Mouse (Mus musculus): ENCODE measurements around the gene Gm21885.

Gm21885 gene

DNA sequence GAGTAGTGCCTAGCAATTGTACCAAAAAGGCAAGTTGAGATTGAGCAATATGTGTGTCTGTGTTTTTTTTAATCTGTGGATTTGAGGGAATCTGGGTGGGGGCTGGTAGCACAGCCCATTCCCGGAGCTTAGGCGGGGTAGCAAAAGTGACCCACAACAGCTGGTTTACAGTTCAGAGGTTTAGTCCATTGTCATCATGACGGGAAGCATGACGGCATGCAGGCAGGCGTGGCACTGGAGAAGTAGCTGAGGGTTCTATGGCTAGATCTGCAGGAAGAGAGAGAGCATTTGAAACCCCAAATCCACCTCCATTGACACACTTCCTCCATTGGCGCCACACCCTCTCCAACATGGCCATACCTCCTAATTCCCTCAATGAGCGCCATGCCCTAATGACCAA lies 11.8 kb upstream of the Gm21885 start:
- no peak for DNase-seq

DNA sequence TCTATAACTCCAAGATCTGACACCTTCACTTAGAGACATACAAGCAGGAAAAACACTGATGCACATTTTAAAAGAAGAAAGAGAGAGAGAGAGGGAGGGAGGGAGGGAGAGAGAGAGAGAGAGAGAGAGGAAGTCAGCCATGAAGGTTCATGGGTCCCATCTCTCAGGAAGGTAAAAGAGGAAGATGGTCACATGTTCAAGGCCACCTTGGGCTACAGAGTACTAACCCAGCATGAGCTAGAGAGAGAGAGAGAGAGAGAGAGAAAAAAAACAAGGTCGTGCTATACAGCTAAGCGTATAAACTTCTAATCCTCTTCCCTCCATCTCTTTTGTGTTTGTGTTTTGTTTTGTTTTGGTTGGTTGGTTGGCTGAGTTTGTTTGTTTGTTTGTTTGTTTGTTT lies 10.7 kb upstream of the Gm21885 start:
- DNase-seq = no peak

DNA sequence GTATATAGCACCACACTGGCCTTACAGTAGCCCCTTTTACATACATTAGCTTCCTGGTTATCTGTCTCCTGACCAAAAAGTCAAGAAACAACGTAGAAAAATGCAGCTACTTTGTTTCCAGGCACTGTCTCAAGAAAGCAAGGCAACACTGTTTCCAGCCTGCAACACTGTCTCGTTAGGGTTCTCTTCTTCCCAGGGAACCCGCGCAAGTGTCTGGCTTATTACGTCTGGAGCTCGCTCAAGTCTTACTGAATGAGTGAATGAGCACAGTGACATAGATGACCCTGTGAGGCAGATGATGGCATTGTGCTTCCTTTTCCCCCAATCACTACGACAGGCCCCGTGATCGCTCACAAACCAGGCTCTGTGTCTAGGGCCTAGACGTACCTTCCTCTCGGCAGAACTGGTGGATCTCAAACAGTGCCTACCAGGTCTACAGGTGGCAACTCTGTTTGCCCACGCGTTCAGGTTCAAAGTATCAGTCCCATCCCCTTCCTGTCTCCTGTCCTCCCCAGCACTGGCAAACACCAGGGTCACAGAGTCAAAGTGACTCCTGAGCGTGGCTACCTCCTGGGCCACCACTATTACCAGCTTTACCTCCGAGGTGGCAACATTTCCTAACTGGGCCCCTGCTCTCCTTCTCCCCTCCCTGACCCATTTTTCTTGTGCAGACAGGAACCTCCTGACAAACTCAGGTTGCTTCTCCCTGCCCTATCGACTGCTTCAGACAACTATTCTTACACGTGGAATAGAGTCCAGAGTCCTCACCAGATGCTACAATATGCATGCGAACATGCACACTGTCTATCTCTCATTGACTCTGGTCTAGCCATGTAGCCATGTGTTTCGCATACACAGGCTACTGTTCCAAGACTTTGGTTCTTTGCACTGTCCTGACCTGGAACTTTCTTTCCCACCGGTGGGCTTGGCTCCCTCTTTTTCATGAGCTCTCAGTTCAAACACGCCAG lies 8.4 kb upstream of the Gm21885 start:
- DNase-seq = no peak

GRCm38 (mm10) chr11:94274206-94274867 lies 7.3 kb upstream of the Gm21885 start:
- DNase-seq = no peak

GRCm38 (mm10) chr11:94275226-94275625 lies 6.4 kb upstream of the Gm21885 start:
- no peak for DNase-seq

GRCm38 (mm10) chr11:94275686-94276085 lies 6.0 kb upstream of the Gm21885 start:
- no peak for DNase-seq

- peak; percentile 55 to 59 for DNase-seq
Measured at GRCm38 (mm10) chr11:94276869-94277337, 4.8 kb upstream of the Gm21885 start.

DNA sequence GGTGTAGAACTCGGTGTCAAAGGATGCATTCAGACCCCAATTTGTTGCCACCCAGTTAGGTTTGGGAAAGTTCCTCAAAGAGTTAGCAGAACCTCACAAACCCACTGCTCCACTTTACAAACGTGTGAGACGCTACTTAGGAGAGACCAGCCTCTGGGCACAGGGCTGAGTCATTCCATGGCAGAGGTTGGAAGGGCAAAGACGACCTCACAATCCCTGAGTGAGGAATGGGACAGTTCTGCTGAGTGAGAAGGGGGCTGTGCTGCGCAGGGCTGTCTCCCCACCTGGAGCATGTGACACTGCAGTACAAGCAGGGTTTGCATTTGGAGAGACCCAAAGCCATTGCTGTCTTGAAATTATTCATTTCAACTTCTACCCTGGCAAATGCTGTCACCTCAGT lies 618 bp downstream of the Gm21885 start:
- DNase-seq = no peak

GRCm38 (mm10) chr11:94283536-94284099 lies 1.9 kb downstream of the Gm21885 start:
- DNase-seq = no peak

DNA sequence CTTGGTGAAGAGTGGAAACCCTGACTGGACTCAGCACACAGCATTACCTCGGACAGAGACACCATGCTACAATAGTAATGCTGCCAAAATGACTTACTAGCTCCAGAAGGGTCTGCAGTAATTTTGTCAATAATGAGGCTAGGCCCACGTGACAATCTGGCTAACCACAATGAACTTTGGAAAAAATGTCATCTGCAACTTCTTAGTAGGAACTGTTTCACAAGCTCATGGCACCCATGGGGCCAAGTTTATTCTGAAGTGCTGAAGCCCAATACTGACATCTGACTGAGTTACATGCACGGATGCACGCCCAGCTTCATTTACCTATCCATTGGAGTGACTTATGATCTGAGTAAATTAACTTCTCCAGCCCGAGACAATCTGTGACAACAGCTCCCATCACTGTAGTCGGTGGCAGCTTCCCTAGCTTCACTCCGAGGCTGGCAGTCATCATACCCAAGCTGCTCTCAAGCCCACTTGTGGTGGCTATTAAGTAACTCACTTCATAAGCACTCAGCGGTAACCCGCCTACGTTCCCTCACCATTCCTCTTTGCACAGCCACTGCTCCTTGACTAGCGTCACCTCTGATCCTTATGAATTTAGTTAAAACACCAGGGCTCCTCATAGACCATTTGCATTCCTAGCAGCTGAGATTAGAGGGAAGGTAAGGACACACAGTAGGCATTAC lies 4.4 kb downstream of the Gm21885 start:
- DNase-seq = no peak

DNA sequence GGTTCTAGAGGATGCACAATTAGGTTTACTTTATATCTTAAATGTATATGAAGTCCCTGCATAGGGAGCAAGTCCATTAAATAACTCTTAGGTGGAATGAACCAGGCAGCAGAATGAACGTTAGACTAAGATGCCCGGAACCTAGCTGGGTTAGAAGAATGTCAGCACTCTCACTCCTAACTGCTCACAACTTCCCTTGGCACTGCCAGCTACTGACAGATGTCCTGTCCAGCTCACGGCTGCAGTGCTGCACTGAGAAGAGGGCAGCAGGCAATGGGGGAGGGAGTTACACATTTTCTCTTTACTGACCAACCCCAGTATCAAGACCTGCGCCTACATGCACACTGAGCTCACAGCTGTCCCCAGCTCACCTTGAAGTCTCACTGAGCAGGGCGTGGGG lies 5.4 kb downstream of the Gm21885 start:
- no peak for DNase-seq

DNA sequence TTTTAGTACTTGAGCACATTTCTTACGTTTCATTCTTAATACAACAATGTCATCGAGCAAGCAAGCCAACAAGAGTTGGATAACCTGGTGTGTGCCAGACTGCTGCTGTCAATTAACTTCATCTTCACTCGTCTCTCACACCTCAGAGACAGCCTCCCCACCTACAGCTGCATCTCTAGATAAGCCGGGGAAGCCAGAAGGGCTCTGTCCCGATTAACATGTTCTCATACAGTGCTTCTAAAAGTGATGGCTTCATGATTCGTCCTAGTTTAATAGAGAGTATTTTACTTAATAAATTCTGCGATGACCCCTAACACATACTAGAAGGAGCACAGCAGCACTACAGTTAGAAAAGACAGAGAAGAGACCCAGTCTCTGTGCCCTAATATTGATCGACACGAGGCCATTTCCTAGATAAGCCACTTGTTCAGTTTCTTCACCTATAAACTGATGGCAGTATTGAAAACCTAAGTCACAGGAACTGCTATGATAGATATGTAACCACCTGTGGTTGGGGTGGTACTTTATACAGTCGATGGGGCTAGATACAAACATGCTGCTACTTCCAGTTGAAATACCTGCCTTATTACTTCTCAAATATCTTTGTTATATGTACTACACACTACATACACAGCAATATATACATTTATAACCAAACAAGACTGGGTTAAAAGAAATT lies 8.5 kb downstream of the Gm21885 start:
- no peak for DNase-seq

DNA sequence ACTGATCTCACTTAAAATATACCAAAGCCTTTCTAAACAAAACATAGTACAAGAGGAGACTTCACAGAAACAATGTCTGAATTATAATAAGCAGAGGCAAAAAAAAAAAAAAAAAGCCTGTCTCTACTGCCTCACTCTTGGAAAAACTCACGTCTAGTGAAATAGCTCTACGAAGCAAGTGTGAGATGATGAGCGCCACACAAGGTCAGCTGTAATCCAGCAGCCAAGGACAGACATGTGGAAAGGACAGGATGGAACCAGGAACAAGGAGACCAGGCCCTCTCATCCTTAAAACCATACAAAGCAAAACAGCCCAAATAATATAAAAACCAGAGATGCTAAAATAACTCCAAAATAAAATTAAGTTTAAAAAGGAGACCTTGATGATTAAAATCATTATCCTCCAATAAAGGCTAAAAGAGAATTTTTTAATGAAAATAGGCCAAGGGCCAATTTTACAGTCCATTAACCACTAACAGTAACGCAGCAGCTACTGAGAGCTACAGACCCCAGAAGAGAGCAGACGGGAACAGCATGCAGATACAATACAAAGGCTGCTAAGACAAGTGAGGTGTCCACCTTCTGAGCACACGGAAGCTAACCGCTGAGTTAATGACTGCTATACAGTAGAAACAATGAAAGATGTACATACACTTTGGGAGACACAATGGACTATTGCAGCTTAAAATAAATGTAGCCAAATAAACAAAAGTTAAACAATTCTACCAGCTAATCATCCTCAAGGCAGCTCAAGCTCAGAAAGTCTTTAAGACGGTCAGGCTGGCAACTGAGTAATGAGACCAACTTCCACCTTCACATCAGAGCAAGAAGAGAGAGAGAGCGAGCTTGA lies 13.5 kb downstream of the Gm21885 start:
- no peak for DNase-seq

GRCm38 (mm10) chr11:94312733-94313132 lies 31.1 kb downstream of the Gm21885 start:
- no peak for DNase-seq

- DNase-seq = no peak
Measured at GRCm38 (mm10) chr11:94314098-94314652, 32.5 kb downstream of the Gm21885 start.

DNA sequence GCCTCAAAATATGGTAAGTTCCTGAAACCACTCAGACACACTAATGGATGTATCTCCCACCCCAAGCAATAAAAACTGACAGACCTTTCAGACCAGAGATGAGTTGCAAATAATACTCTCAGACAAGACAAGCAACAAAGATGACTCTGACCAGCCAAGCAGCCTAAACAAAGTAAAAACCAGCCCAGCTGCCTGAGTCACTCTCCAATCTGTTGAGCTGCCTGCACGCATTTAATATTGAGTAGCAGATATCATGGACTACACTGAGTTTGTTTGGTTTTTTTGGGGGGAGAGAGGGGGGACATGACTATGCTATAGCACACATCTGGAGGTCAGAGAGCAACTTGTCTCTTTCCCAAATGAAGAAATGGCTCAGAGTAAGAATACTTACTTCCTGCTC lies 33.6 kb downstream of the Gm21885 start:
- DNase-seq = no peak

DNA sequence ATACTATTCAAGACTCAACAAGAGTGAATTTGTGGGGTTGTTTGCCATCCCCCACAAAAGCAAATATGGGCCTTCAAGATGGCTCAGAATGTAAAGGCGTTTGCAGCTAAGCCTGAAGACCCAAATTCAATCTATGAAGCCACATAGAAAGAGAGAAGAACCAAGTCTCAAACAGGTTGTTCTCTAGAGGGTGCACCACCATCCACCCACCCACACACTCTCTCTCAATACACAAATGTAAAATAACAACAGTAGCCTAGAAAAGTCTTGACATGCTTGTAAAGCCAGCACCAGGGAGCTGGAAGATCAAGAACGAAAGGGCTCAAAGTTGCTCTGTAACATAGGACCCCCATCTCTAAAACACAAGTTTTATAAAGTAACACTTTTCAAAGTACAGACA lies 34.9 kb downstream of the Gm21885 start:
- no peak for DNase-seq

DNA sequence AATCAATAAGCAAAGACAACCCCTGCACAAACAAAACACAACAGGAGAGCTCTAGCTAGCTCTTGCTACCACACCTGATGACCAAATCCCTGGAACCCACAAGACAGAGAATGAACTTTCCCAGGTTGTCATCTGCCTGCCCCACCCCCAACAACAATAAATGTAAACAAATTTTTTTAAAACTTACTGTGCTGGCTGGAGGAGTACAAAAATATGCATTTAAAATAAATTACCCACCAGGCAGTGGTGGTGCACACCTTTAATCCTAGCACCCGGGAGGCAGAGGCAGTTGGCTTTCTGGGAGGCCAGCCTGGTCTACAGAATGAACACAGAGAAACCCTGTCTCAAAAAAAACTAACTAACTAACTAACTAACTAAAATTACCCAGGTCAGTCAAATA lies 35.3 kb downstream of the Gm21885 start:
- DNase-seq = no peak

DNA sequence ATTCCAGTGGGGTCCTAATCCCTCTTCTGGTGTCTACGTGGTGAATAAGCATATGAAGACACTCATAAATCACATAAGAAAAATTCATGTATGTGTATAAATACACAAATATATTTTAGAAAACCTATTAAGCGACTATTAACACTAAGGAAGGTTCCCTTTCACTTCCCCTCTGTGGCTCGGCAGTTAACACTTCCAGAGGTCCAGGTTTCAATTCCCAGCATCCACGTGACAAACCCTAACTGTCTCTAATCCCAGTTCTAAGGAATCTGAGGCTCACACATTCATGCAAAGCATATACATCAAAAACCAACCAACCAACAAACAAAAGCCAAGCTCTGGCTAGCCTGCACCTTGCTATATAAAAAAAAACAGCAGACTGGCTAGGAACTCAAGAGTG lies 35.8 kb downstream of the Gm21885 start:
- DNase-seq = no peak

DNA sequence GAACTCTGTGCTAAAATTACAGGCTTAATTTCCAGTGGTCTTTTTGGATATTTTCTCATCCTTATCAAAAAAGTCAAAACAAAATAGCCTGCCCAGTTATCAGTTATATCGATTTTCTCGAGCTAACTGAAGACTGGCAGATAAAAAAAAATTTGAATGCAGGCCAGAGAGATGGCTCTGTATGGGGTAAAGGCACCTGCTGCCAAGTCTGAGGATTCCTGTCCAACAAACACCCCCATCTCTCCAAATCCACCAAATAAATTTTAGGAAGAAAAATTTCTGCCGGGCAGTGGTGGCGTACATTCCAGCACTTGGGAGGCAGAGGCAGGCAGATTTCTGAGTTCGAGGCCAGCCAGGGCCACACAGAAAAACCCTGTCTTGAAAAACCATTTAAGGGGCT lies 36.4 kb downstream of the Gm21885 start:
- no peak for DNase-seq
